Mouse (Mus musculus): ENCODE data around the gene Cldn4. TPM values are rescaled to one million over a fixed set of nuclear protein-coding genes. Genes with fewer than 3 reads are reported as not detected.

Gene Cldn4
- polyA plus RNA-seq, 1 experiment: 0.21 TPM

DNA sequence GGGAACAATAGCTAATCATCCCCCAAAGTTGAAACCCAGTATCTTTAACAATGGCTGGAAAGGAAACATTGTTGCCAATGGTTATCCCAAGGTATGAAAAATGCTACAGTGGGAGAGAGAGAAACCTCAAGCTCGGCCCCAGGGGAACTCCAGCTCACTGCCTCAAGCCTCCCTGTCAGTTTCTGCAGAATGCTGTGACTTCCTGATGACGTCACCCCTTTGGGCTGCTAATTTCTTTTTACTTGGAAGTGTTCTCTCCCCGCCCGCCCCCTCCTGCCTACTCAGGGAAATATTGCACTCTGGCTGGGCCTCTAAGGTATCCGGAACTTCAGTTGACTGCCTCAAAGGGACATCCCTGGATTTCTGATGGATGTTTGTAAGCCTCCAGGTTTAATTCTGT is 16.8 kb upstream of the Cldn4 start:
- Histone ChIP-seq H3K36me3 (ENCODE audit: control insufficient read depth, insufficient read depth, low read length) (no peaks in the 10 kb centered on the region), H3K27me3 (ENCODE audit: control insufficient read depth, insufficient read depth, low read length) (no peaks in the 10 kb centered on the region), H3K4me3 (ENCODE audit: control insufficient read depth, low read depth, low read length) (no peak overlapping the region), H3K27ac (ENCODE audit: control insufficient read depth, insufficient read depth, low read depth, low read length) (no peak overlapping the region), H3K4me1 (ENCODE audit: control insufficient read depth, insufficient read depth, low read length) (peaks cover 22% of the 10 kb centered on the region)
- TF ChIP-seq POLR2A (IDR thresholded peaks at IDR 0.05; ENCODE audit: control insufficient read depth, low read depth, low read length): no peak
- TF ChIP-seq CTCF (IDR thresholded peaks at IDR 0.05; ENCODE audit: control insufficient read depth, insufficient read depth, insufficient replicate concordance, low read depth, low read length): no peak

DNA sequence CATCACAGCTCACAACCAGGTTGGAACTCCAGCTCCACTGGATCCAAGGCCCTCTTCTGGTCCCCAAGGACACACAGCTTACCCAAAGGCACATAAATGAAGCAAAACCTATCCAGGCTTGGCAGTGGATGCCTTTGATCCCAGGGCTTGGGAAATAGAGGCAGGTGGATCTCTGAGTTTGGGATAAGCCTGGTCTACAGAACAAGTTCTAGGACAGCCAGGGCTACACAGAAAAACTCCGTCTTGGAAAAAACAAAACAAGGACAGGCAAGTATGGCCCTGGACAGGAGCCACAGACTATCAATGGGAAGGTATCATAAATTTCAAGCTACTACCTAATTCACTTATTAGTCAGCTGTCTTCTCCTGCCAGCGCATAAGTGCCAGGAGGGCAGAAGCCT is 14.8 kb upstream of the Cldn4 start:
- Histone ChIP-seq H3K27me3 (ENCODE audit: control insufficient read depth, insufficient read depth, low read length) (no peaks in the 10 kb centered on the region), H3K4me3 (ENCODE audit: control insufficient read depth, low read depth, low read length) (no peak overlapping the region), H3K36me3 (ENCODE audit: control insufficient read depth, insufficient read depth, low read length) (no peaks in the 10 kb centered on the region), H3K4me1 (ENCODE audit: control insufficient read depth, insufficient read depth, low read length) (peaks cover 16% of the 10 kb centered on the region), H3K27ac (ENCODE audit: control insufficient read depth, insufficient read depth, low read depth, low read length) (no peak overlapping the region)
- TF ChIP-seq POLR2A (IDR thresholded peaks at IDR 0.05; ENCODE audit: control insufficient read depth, low read depth, low read length) (no peak), CTCF (IDR thresholded peaks at IDR 0.05; ENCODE audit: control insufficient read depth, insufficient read depth, insufficient replicate concordance, low read depth, low read length) (no peak)

DNA sequence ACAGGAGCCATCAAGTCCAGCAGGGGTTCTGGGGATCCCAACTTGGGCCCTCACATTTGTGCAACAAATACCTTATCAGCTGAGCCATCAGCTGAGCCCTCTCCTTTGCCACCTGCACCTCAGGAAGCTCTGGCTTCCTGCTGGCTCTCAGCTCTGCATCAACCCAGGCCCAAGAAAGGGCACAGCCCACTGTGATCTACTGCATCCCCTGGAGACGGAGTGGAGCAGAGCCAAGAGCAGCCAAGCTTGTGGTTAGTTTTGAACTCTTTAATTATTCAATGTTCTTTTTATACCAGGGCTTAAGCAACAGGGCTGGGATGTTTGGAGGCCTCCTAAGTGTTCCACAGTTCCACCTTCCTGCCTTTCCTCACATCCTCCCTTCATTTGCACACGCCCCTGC is 13.7 kb upstream of the Cldn4 start:
- H3K27ac ChIP-seq (ENCODE audit: control insufficient read depth, insufficient read depth, low read depth, low read length): no peak overlapping the region
- H3K4me3 ChIP-seq (ENCODE audit: control insufficient read depth, low read depth, low read length): no peak overlapping the region
- peaks cover 7% of the 10 kb centered on the region for H3K4me1 ChIP-seq (ENCODE audit: control insufficient read depth, insufficient read depth, low read length)
- H3K36me3 ChIP-seq (ENCODE audit: control insufficient read depth, insufficient read depth, low read length): no peaks in the 10 kb centered on the region
- no peaks in the 10 kb centered on the region for H3K27me3 ChIP-seq (ENCODE audit: control insufficient read depth, insufficient read depth, low read length)
- no peak for TF ChIP-seq CTCF (IDR thresholded peaks at IDR 0.05; ENCODE audit: control insufficient read depth, insufficient read depth, insufficient replicate concordance, low read depth, low read length)
- no peak for TF ChIP-seq POLR2A (IDR thresholded peaks at IDR 0.05; ENCODE audit: control insufficient read depth, low read depth, low read length)

DNA sequence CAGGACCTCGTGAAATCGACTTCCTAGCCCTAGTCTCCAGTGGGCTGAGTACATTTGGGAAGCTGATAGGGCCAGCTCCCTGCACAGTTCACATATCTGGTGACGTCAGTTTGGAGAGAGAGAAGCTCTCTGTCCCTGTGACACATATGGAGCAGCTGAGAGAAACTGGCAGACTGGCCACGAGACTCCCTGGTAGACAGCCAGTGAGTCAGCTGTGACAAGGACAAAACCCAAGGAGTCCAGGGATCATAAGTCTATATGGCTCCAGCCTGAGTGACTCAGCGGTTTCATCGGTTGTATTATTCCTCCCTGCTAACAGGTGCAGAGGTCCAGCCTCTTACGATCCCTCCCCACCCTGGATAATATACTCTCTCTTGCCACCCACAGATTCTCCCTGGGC is 12.4 kb upstream of the Cldn4 start:
- TF ChIP-seq CTCF (IDR thresholded peaks at IDR 0.05; ENCODE audit: control insufficient read depth, insufficient read depth, insufficient replicate concordance, low read depth, low read length): no peak
- no peak for TF ChIP-seq POLR2A (IDR thresholded peaks at IDR 0.05; ENCODE audit: control insufficient read depth, low read depth, low read length)
- H3K27ac ChIP-seq (ENCODE audit: control insufficient read depth, insufficient read depth, low read depth, low read length): no peak overlapping the region
- no peaks in the 10 kb centered on the region for H3K36me3 ChIP-seq (ENCODE audit: control insufficient read depth, insufficient read depth, low read length)
- no peaks in the 10 kb centered on the region for H3K27me3 ChIP-seq (ENCODE audit: control insufficient read depth, insufficient read depth, low read length)
- no peak overlapping the region for H3K4me3 ChIP-seq (ENCODE audit: control insufficient read depth, low read depth, low read length)
- H3K4me1 ChIP-seq (ENCODE audit: control insufficient read depth, insufficient read depth, low read length): peaks cover 5% of the 10 kb centered on the region; the same call in 1 of the 2 replicates

DNA sequence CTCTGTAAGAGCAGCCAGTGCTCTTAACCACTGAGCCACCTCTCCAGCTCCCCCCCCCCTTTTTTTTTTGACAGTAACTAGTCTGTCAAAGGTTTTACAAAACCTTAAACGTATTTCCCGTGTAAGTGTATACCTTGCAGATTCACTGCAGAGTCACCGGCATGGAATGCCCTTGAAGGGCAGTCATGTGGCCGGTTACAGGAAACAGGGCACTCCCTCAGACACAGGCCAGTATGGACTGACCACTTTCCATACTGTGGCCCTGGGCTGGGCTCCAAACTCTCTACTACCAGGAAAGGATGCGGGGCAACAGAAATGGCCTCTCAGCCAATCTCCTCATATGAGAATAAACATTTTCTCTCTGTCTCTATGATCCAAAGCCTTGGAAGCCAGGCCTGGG is 8.8 kb upstream of the Cldn4 start:
- Histone ChIP-seq H3K27me3 (ENCODE audit: control insufficient read depth, insufficient read depth, low read length) (no peaks in the 10 kb centered on the region), H3K4me3 (ENCODE audit: control insufficient read depth, low read depth, low read length) (no peak overlapping the region), H3K36me3 (ENCODE audit: control insufficient read depth, insufficient read depth, low read length) (no peaks in the 10 kb centered on the region), H3K4me1 (ENCODE audit: control insufficient read depth, insufficient read depth, low read length) (peaks cover 8% of the 10 kb centered on the region), H3K27ac (ENCODE audit: control insufficient read depth, insufficient read depth, low read depth, low read length) (no peak overlapping the region)
- no peak for TF ChIP-seq CTCF (IDR thresholded peaks at IDR 0.05; ENCODE audit: control insufficient read depth, insufficient read depth, insufficient replicate concordance, low read depth, low read length)
- TF ChIP-seq POLR2A (IDR thresholded peaks at IDR 0.05; ENCODE audit: control insufficient read depth, low read depth, low read length): no peak

DNA sequence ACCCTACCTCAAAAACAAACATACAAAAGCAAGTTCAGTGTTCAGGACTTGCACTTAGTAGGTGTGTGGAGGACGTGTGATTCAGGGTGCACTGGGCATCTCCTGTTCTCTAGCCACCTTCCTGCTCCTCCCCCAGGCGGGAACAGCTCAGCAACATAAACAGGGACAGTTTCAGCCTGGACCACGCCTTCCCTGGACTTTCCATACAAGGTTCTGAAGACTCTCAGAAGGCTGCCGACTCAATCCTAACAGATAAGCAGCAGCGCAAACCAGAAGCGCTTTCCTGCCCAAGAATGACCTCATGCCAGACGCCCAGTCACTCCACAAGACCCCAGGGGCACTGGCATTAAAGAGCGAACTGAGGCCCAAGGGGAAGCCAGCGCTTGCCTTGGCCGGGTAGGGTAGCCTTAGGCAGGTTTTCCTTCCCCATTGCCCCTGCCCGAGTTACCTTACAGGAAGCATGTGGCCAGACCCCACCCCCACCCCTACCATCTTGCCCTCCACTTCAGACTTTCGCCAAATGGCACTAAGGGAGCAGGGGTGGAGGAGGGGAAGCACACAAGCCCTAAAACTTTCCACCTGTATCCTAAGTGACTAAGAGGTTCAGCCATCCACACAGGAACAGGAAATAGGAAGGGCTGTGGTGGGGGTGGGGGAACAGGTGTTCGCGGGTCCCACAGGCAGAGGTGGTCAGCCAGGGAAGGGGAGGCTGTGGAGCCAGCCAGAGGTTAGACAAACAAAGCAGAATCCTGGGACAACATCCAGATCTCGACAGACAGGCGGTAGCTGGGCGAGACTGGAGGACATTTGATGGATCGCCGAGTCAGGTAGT is 4.5 kb upstream of the Cldn4 start:
- Histone ChIP-seq H3K4me1 (ENCODE audit: control insufficient read depth, insufficient read depth, low read length) (peaks cover 13% of the 10 kb centered on the region), H3K27me3 (ENCODE audit: control insufficient read depth, insufficient read depth, low read length) (no peaks in the 10 kb centered on the region), H3K4me3 (ENCODE audit: control insufficient read depth, low read depth, low read length) (no peak overlapping the region), H3K27ac (ENCODE audit: control insufficient read depth, insufficient read depth, low read depth, low read length) (no peak overlapping the region), H3K36me3 (ENCODE audit: control insufficient read depth, insufficient read depth, low read length) (no peaks in the 10 kb centered on the region)
- TF ChIP-seq POLR2A (IDR thresholded peaks at IDR 0.05; ENCODE audit: control insufficient read depth, low read depth, low read length) (no peak), CTCF (IDR thresholded peaks at IDR 0.05; ENCODE audit: control insufficient read depth, insufficient read depth, insufficient replicate concordance, low read depth, low read length) (no peak)

DNA sequence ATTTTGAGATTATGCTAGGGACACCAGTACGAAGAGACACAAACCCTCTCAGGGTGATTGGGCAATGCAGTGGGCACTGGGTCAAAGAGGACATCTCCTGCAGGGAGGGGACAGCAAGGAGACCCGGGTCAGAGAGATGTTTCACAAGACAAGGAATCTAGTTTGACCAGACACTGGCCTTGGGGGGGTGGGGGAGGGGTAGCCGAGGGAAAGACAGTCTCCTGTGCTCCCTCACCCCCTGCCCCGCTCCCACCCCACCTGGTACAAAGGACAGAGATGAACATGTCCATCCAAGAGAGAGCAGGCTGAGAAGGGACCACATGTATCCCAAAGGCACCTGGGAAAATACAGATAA is 1.3 kb upstream of the Cldn4 start:
- Histone ChIP-seq H3K4me1 (ENCODE audit: control insufficient read depth, insufficient read depth, low read length) (peaks cover 13% of the 10 kb centered on the region), H3K36me3 (ENCODE audit: control insufficient read depth, insufficient read depth, low read length) (no peaks in the 10 kb centered on the region), H3K4me3 (ENCODE audit: control insufficient read depth, low read depth, low read length) (no peak overlapping the region), H3K27ac (ENCODE audit: control insufficient read depth, insufficient read depth, low read depth, low read length) (no peak overlapping the region), H3K27me3 (ENCODE audit: control insufficient read depth, insufficient read depth, low read length) (peaks cover 2% of the 10 kb centered on the region; the same call in 1 of the 2 replicates)
- no peak for TF ChIP-seq CTCF (IDR thresholded peaks at IDR 0.05; ENCODE audit: control insufficient read depth, insufficient read depth, insufficient replicate concordance, low read depth, low read length)
- TF ChIP-seq POLR2A (IDR thresholded peaks at IDR 0.05; ENCODE audit: control insufficient read depth, low read depth, low read length): no peak
